Mouse (Mus musculus) stomach, postnatal 0 days (tissue): ENCODE measurements around the gene Hax1. TPM values are rescaled to one million over a fixed set of nuclear protein-coding genes. Genes with fewer than 3 reads are reported as not detected.

Experiments used
- ATAC-seq: fragments of 200-750 bp; cut with Nextera tagmentation; 2 replicates; pipeline ENCODE4 v1.8.0; 2017; ENCODE audit not compliant: low FRiP score, low TSS enrichment
- DNase-seq: peaks from one replicate; pipeline ENCODE4 v3.0.0-alpha.2; 2016; ENCODE audit warnings: low spot score
- H3K27ac ChIP-seq: fragments of 300-500 bp; sonication (generic); replicated peaks from 2 replicates; pipeline ENCODE4 v1.5.1; 2014; ENCODE audit warnings: mild to moderate bottlenecking, control low read depth
- H3K27me3 ChIP-seq: fragments of 300-500 bp; sonication (generic); 2 replicates; pipeline ENCODE4 v1.6.1; 2014; ENCODE audit warnings: low read length; ENCODE audit not compliant: control insufficient read depth, insufficient read depth
- H3K36me3 ChIP-seq: fragments of 300-500 bp; sonication (generic); 2 replicates; pipeline ENCODE4 v1.6.1; 2014; ENCODE audit warnings: low read length, mixed read lengths; ENCODE audit not compliant: control insufficient read depth, insufficient read depth
- H3K4me1 ChIP-seq: fragments of 300-500 bp; sonication (generic); replicated peaks from 2 replicates; pipeline ENCODE4 v1.6.1; 2014; ENCODE audit warnings: antibody characterized with exemption; ENCODE audit not compliant: control insufficient read depth, insufficient read depth
- H3K4me2 ChIP-seq: fragments of 300-500 bp; sonication (generic); replicated peaks from 2 replicates; pipeline ENCODE4 v1.6.1; 2014; ENCODE audit warnings: low read depth, mild to moderate bottlenecking, control low read depth, moderate library complexity
- H3K4me3 ChIP-seq: fragments of 300-500 bp; sonication (generic); 2 replicates; pipeline ENCODE4 v1.5.1; 2014; ENCODE audit warnings: low read depth, low read length, control low read depth
- H3K9ac ChIP-seq: fragments of 300-500 bp; sonication (generic); 2 replicates; pipeline ENCODE4 v1.6.1; 2014; ENCODE audit warnings: mild to moderate bottlenecking, low read length, control low read depth, mixed read lengths
- H3K9me3 ChIP-seq: fragments of 300-500 bp; sonication (generic); 2 replicates; pipeline ENCODE4 v1.6.1; 2016; ENCODE audit warnings: low read length; ENCODE audit not compliant: control insufficient read depth
- CTCF ChIP-seq: IDR thresholded peaks from 2 replicates; pipeline ENCODE4 v1.5.1; 2016; ENCODE audit warnings: antibody characterized with exemption, low read depth, mild to moderate bottlenecking, moderate library complexity
- EP300 ChIP-seq: optimal IDR thresholded peaks from 2 replicates; pipeline ENCODE3; 2016; ENCODE audit warnings: antibody characterized with exemption
- WGBS: fragments of 180-500 bp; shearing (Covaris S2); extraction: QIAGEN DNeasy Blood & Tissue Kit; methylation state at CpG from one replicate; pipeline ENCODE4 v1.1.7; 2014; 5-methylcytosine and 5-hydroxymethylcytosine counted together
- polyA plus RNA-seq: library from polyadenylated mRNA; unstranded; fragments of >200 nt; fragmentation: Nextera tagmentation; extraction: Ambion mirVana; gene quantifications from 2 replicates; pipeline ENCODE4 v1.2.1, GENCODE M21; 2015

Hax1 gene
- polyA plus RNA-seq, 1 experiment from 2014 or later, result 77.7 TPM

DNA sequence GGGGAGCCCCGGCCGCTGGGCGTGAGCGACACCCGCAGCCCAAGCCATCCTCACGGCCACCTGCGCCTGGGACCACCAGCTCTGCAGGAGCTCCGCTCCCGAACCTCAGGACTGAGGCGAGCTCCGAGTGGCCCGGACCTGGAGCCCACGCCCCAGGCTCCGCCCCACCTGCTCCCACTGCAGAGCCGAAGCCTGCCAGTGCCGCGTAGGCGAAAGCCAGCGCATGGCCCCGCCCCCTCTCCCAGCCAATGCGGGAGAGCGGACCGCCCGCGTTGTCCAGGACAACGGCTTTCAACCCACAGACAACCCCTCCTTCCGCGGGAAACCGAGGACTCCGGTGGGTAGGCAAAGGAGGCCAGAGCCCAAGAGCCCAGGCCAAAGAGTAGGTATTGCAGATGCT is 38.1 kb downstream of the Hax1 start:
- Histone ChIP-seq H3K36me3 (peaks cover 6% of the 10 kb centered on the region), H3K27me3 (no peaks in the 10 kb centered on the region), H3K4me2 (peak overlapping the region; percentile 97), H3K4me1 (peaks cover 5% of the 10 kb centered on the region), H3K9me3 (no peaks in the 10 kb centered on the region), H3K9ac (peak overlapping the region; percentile 74), H3K4me3 (peak overlapping the region; percentile 52), H3K27ac (peak overlapping the region; percentile 98; the same call in 1 of the 2 replicates)
- peak; percentile 94 for DNase-seq
- ATAC-seq, result peak; percentile 89
- under 1% methylated on average over 30 of the region's 30 CpGs for WGBS
- TF ChIP-seq EP300 (no peak), CTCF (no peak)

- H3K9me3 ChIP-seq, result no peaks in the 10 kb centered on the region
- no peak for TF ChIP-seq EP300
- H3K4me3 ChIP-seq, result no peak overlapping the region
- H3K4me1 ChIP-seq, result peaks cover 5% of the 10 kb centered on the region
- no peak overlapping the region for H3K4me2 ChIP-seq
- WGBS, result 75% methylated on average over 4 of the region's 4 CpGs
- no peak overlapping the region for H3K9ac ChIP-seq
- DNase-seq (no peak), ATAC-seq (no peak)
- H3K27ac ChIP-seq, result no peak overlapping the region
- H3K36me3 ChIP-seq, result peaks cover 6% of the 10 kb centered on the region
- H3K27me3 ChIP-seq, result no peaks in the 10 kb centered on the region
These were observed 39.1 kb downstream of the Hax1 start for GRCm38 (mm10) chr3:89959435-89959834.

DNA sequence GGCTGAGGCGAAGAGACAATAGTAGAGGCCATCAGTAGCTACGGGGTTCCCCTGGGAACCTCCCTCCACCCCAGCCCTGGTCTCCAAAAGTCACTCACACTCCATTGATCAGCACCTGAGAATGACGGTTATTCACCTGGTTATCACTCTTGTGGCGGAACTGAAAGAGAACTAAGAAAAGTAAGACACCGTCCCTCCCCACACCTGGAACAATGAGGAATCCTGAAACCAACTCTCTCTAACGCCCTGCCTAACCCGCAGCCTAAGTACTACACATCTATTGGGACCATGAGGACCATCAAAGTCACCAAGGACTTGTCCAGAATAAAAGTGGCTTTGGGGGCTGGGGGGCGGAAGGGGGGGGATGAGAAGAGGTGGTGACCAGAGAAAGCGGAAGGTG is 40.7 kb downstream of the Hax1 start:
- Histone ChIP-seq H3K4me2 (no peak overlapping the region), H3K9me3 (no peaks in the 10 kb centered on the region), H3K27me3 (no peaks in the 10 kb centered on the region), H3K4me3 (no peak overlapping the region), H3K4me1 (peaks cover 5% of the 10 kb centered on the region), H3K27ac (no peak overlapping the region), H3K36me3 (peaks cover 6% of the 10 kb centered on the region), H3K9ac (no peak overlapping the region)
- DNase-seq, result no peak
- WGBS, result 97% methylated on average over 9 of the region's 9 CpGs
- no peak for TF ChIP-seq EP300
- TF ChIP-seq CTCF, result no peak
- no peak for ATAC-seq

GRCm38 (mm10) chr3:89956177-89956971 is 42.2 kb downstream of the Hax1 start:
- H3K9ac ChIP-seq, result no peak overlapping the region
- no peaks in the 10 kb centered on the region for H3K27me3 ChIP-seq
- no peak for TF ChIP-seq CTCF
- peaks cover 15% of the 10 kb centered on the region for H3K36me3 ChIP-seq
- no peak for ATAC-seq
- DNase-seq, result no peak
- H3K4me1 ChIP-seq, result peaks cover 2% of the 10 kb centered on the region; the same call in 1 of the 2 replicates
- no peak overlapping the region for H3K4me3 ChIP-seq
- H3K4me2 ChIP-seq, result no peak overlapping the region
- WGBS, result 90% methylated on average over 7 of the region's 7 CpGs
- no peaks in the 10 kb centered on the region for H3K9me3 ChIP-seq
- H3K27ac ChIP-seq, result no peak overlapping the region

GRCm38 (mm10) chr3:89953420-89953819 is 45.2 kb downstream of the Hax1 start:
- Histone ChIP-seq H3K4me2 (no peak overlapping the region), H3K36me3 (peaks cover 29% of the 10 kb centered on the region), H3K27ac (no peak overlapping the region), H3K9me3 (no peaks in the 10 kb centered on the region), H3K27me3 (no peaks in the 10 kb centered on the region), H3K4me3 (no peak overlapping the region), H3K4me1 (no peaks in the 10 kb centered on the region), H3K9ac (no peak overlapping the region)
- ATAC-seq (peak; percentile 68; the same call in 1 of the 2 replicates), DNase-seq (peak; percentile 82)
- peak; percentile 97 for TF ChIP-seq CTCF
- TF ChIP-seq EP300, result no peak
- 2% methylated on average over 4 of the region's 4 CpGs for WGBS

- Histone ChIP-seq H3K9ac (no peak overlapping the region), H3K4me2 (no peak overlapping the region), H3K27me3 (no peaks in the 10 kb centered on the region), H3K4me3 (no peak overlapping the region), H3K36me3 (peaks cover 58% of the 10 kb centered on the region), H3K9me3 (no peaks in the 10 kb centered on the region), H3K27ac (no peak overlapping the region), H3K4me1 (no peaks in the 10 kb centered on the region)
- 78% methylated on average over 6 of the region's 6 CpGs for WGBS
- TF ChIP-seq EP300, result no peak
- no peak for TF ChIP-seq CTCF
- ATAC-seq (peak; percentile 53), DNase-seq (no peak)
These were observed 49.9 kb downstream of the Hax1 start for GRCm38 (mm10) chr3:89948655-89949054.
